Mouse (Mus musculus) embryonic facial prominence, embryonic 12.5 days (tissue): ENCODE results near the gene Nudt4. TPM values are rescaled to one million over a fixed set of nuclear protein-coding genes. Genes with fewer than 3 reads are reported as not detected.
A peak's percentile ranks its signal among the peaks of the same experiment; 100 is the strongest.

Experiments used
- ATAC-seq: fragments of 200-750 bp; cut with Nextera tagmentation; 2 replicates; pipeline ENCODE4 v1.8.0; 2017; ENCODE audit not compliant: insufficient number of reproducible peaks, insufficient read depth, low FRiP score, low TSS enrichment
- H3K27ac ChIP-seq: fragments of 300-500 bp; sonication (generic); 2 replicates; pipeline ENCODE4 v1.5.1; 2016; ENCODE audit warnings: mild to moderate bottlenecking
- H3K27me3 ChIP-seq: fragments of 300-500 bp; sonication (generic); 2 replicates; pipeline ENCODE4 v1.6.1; 2016; ENCODE audit warnings: mild to moderate bottlenecking, moderate library complexity
- H3K36me3 ChIP-seq: fragments of 300-500 bp; sonication (generic); 2 replicates; pipeline ENCODE4 v1.6.1; 2016; ENCODE audit warnings: mild to moderate bottlenecking
- H3K4me1 ChIP-seq: fragments of 300-500 bp; sonication (generic); 2 replicates; pipeline ENCODE4 v1.6.1; 2016
- H3K4me2 ChIP-seq: fragments of 300-500 bp; sonication (generic); replicated peaks from 2 replicates; pipeline ENCODE4 v1.6.1; 2016; ENCODE audit warnings: mild to moderate bottlenecking, moderate library complexity
- H3K4me3 ChIP-seq: fragments of 300-500 bp; sonication (generic); 2 replicates; pipeline ENCODE4 v1.5.1; 2016; ENCODE audit warnings: mild to moderate bottlenecking
- H3K9ac ChIP-seq: fragments of 300-500 bp; sonication (generic); 2 replicates; pipeline ENCODE4 v1.6.1; 2016; ENCODE audit warnings: mild to moderate bottlenecking, moderate library complexity
- H3K9me3 ChIP-seq: fragments of 300-500 bp; sonication (generic); 2 replicates; pipeline ENCODE4 v1.6.1; 2016; ENCODE audit warnings: mild to moderate bottlenecking, moderate library complexity
- WGBS: fragments of 180-500 bp; shearing (Covaris S2); methylation state at CpG from one replicate; pipeline ENCODE4 v1.1.7; 2016; 5-methylcytosine and 5-hydroxymethylcytosine counted together
- polyA plus RNA-seq: library from polyadenylated mRNA; unstranded; fragments of >200 nt; fragmentation: Nextera tagmentation; extraction: Ambion mirVana; gene quantifications from 2 replicates; pipeline ENCODE4 v1.2.1, GENCODE M21; 2016

Gene Nudt4
- polyA plus RNA-seq, 1 experiment from 2014 or later = 122 TPM

DNA sequence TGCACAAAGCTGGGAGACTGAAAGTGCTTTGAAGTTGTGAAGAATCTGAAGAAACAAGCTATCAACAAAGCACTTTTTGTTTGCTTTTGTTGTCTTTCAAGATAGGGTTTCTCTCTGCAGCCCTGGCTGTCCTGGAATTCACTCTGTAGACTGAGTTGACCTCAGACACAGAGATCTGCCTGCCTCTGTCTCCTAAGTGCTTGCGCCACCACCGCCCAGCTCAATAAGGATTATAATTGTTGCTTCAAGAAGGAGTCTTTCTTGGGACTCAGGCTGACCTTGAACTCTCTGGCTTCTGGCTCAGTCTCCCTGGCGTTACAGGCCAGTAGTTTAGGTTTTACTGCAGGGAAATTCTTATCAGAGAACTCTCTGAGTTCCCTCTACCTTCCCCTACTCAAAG, 2.8 kb upstream of the Nudt4 start:
- Histone ChIP-seq H3K27ac (no peak overlapping the region), H3K27me3 (no peaks in the 10 kb centered on the region), H3K36me3 (no peaks in the 10 kb centered on the region), H3K4me3 (no peak overlapping the region), H3K4me1 (peaks cover 14% of the 10 kb centered on the region), H3K9me3 (no peaks in the 10 kb centered on the region), H3K4me2 (no peak overlapping the region), H3K9ac (no peak overlapping the region)
- 87% methylated on average over 3 of the region's 3 CpGs for WGBS
- no peak for ATAC-seq

DNA sequence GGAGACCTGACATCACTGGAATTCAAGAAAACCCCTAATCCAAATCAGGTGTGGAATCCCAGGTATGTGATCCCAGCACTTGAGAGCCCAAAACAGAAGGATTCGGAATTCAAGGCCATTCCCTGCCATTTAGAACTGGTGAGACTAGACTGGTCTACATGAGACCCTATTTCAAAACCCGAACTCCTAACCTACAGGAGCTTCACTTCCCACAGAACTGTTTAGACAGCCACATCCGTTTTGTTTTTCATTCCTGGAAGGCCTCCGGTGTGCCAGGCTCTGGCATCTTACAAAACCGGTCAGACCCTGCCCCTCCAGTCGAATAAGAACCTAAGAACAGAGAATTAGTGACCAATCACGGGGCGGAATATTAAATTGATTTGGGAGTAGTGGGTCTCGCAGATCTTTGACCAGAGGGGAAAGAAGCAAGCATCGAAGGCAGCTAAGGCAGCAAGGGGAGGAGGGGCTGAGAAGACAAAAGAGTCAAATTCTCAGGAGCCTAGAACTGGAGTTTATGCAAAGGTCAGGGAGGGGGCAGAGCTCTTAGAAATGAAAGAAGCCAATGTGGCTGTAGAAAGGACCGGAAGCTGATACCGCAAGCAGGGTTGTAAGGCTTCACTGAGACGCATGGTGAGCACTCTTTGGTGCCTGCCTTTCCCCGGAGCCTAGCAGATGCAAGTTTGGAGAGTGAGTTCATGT, 1.4 kb upstream of the Nudt4 start:
- no peaks in the 10 kb centered on the region for H3K9me3 ChIP-seq
- 7% methylated on average over 14 of the region's 14 CpGs for WGBS
- no peak overlapping the region for H3K9ac ChIP-seq
- no peaks in the 10 kb centered on the region for H3K27me3 ChIP-seq
- no peak for ATAC-seq
- H3K36me3 ChIP-seq = no peaks in the 10 kb centered on the region
- peaks cover 19% of the 10 kb centered on the region for H3K4me1 ChIP-seq
- no peak overlapping the region for H3K4me3 ChIP-seq
- H3K27ac ChIP-seq = peak overlapping the region; percentile 73
- 0 out of 2 replicates have a peak overlapping the region, but pooled peaks have one; percentile 4 for H3K4me2 ChIP-seq

DNA sequence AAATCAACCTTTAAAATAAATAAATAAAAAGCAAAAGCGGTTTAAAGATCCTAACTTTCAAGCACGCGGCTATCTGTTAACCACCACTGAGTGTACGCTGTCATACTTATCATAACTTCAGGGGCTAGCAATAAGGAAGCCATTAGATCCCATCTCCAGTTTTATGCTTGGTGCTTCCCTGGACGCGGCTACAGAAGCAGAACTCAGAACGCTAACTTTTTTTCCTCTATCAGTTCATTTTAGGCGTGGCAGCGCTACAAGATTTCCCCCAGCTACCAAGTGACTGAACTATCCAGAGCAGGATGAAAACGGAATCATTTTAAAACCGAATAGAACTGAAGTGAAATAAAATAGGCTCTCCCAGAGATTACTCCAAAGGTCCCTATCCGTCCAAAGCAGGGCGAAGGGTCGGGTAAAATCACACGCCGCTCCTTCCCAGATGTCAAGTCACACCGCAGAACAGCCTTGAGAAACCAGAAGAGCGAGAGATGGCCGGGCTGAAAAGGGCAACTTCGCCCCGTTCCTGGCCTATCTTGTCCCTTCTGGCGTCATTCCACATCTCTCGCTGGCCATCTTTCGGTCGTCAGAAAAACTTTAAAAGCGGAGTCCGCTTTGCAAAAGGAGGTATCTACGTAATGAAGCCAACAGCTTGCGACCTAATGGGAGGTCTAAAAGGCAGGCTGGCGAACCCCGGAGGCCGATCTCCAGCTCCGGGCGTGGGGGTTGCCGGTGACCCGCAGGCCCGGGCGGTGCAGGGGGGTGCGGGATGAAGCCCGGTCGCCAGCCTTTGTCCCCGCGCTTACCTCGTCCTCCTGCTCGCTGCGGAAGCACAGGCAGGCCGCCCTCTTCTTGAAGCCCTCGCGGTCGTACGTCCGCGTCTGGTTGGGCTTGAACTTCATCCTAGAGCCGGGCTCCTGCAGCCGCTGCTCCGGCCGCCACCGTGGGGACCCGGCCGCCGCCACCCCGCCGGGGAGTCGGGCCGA, 796 bp downstream of the Nudt4 start:
- H3K36me3 ChIP-seq = no peaks in the 10 kb centered on the region
- peak; percentile 29; the same call in 1 of the 2 replicates for ATAC-seq
- peak overlapping the region; percentile 96 for H3K9ac ChIP-seq
- H3K4me1 ChIP-seq = peaks cover 23% of the 10 kb centered on the region
- no peaks in the 10 kb centered on the region for H3K9me3 ChIP-seq
- H3K27me3 ChIP-seq = no peaks in the 10 kb centered on the region
- under 1% methylated on average over 62 of the region's 65 CpGs for WGBS
- peak overlapping the region; percentile 82 for H3K4me2 ChIP-seq
- peak overlapping the region; percentile 80 for H3K4me3 ChIP-seq
- H3K27ac ChIP-seq = peak overlapping the region; percentile 94

DNA sequence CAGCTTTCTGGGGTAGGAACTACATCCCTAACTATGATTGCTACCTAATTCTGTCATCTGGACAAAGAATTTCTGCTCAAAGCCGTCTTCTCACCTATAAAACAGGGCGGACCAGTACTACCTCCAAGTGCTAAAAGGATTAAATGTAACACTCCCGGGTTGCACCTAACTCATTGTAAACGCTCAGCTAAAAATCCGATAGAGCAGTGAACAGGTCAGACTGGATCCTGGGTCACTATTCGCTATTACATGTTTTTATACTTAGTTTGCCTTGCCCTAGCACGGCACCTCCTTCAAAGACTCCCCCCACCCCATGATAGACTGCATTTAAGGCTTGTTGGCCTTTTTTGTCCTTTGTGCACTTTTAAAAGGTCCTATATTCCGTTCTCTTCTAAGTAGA, 1.6 kb downstream of the Nudt4 start:
- Histone ChIP-seq H3K9me3 (no peaks in the 10 kb centered on the region), H3K9ac (peak overlapping the region; percentile 96), H3K4me1 (peaks cover 20% of the 10 kb centered on the region), H3K4me3 (peak overlapping the region; percentile 80), H3K4me2 (peak overlapping the region; percentile 82), H3K36me3 (peaks cover 3% of the 10 kb centered on the region; the same call in 1 of the 2 replicates), H3K27ac (no peak overlapping the region), H3K27me3 (no peaks in the 10 kb centered on the region)
- no peak for ATAC-seq
- 11% methylated on average over 8 of the region's 8 CpGs for WGBS

DNA sequence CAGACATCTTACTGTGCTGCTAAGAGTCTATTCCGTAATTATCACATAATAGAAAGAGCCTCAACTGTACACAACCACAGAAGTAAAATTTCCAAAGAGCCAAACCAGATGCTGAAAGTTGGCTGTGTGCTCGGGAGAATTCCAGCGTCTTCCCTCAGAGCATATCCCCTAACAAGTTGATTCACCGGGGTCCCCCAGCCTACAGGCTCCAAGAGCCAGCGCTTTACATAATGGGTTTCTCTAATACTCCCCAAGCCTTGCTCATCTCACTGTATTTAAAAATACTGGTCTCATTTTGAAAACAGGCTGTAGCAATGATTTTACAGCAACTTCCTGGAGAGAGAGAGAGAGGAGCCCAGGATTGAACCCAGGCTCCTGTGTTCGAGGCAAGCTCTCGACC, 2.3 kb downstream of the Nudt4 start:
- Histone ChIP-seq H3K4me2 (peak overlapping the region; percentile 82), H3K4me1 (peaks cover 20% of the 10 kb centered on the region), H3K27ac (0 out of 2 replicates have a peak overlapping the region, but pooled peaks have one; percentile 11), H3K27me3 (no peaks in the 10 kb centered on the region), H3K9me3 (no peaks in the 10 kb centered on the region), H3K4me3 (peak overlapping the region; percentile 80), H3K9ac (peak overlapping the region; percentile 96), H3K36me3 (peaks cover 6% of the 10 kb centered on the region; the same call in 1 of the 2 replicates)
- 44% methylated on average over 7 of the region's 7 CpGs for WGBS
- ATAC-seq = no peak

DNA sequence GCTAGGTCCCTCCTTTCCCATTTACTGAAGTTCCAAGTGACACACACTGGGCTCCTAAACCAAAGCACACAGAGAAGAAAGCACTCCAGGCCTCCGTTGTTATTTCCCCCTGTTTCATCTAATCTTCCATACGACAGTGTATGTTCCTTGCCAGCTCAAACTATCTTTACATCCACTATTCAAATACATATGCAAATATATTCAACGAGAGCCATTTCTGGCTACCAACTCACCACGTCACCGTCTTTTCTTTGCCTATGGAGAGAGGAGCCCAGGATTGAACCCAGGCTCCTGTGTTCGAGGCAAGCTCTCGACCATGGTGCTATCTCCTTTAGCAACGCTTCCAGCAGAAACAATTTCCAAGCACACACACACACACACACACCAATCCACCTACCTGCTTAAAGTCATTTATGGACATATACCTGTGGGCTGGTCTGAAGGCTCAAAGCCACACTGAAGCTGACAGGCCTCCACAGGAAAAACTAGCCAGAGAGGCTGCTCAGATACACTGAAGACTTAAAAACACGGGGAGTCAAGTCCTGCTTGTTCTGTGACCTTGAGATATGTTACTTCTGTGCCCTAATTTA, 3.5 kb downstream of the Nudt4 start:
- 92% methylated on average over 9 of the region's 9 CpGs for WGBS
- Histone ChIP-seq H3K4me1 (peaks cover 19% of the 10 kb centered on the region), H3K27me3 (no peaks in the 10 kb centered on the region), H3K27ac (no peak overlapping the region), H3K36me3 (peaks cover 6% of the 10 kb centered on the region; the same call in 1 of the 2 replicates), H3K9me3 (no peaks in the 10 kb centered on the region), H3K4me2 (peak overlapping the region; percentile 21; the same call in 1 of the 2 replicates), H3K4me3 (no peak overlapping the region), H3K9ac (no peak overlapping the region)
- no peak for ATAC-seq

DNA sequence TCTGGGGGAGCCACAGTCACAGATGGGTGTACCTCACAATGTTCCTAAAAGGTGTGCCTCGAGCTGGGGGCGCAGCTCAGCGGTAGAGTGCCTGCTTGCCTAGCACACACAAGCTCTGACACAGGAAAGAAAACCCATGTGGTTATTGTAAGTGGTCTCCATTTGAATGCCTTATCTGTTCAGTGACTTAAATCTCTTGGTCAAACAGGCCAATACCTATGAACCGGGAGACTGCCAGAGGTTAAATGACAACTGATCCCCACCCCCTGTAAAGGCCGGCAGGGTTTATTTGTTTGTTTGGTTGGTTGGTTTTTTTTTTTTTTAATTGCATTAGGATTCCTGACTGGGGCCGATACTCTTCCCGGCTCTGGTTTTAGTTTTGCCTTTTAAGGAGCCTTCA, 4.5 kb downstream of the Nudt4 start:
- H3K9me3 ChIP-seq = no peaks in the 10 kb centered on the region
- H3K4me1 ChIP-seq = peaks cover 14% of the 10 kb centered on the region
- no peak for ATAC-seq
- no peak overlapping the region for H3K9ac ChIP-seq
- H3K27ac ChIP-seq = no peak overlapping the region
- H3K27me3 ChIP-seq = no peaks in the 10 kb centered on the region
- no peak overlapping the region for H3K4me3 ChIP-seq
- H3K36me3 ChIP-seq = peaks cover 6% of the 10 kb centered on the region; the same call in 1 of the 2 replicates
- 64% methylated on average over 7 of the region's 7 CpGs for WGBS
- no peak overlapping the region for H3K4me2 ChIP-seq

DNA sequence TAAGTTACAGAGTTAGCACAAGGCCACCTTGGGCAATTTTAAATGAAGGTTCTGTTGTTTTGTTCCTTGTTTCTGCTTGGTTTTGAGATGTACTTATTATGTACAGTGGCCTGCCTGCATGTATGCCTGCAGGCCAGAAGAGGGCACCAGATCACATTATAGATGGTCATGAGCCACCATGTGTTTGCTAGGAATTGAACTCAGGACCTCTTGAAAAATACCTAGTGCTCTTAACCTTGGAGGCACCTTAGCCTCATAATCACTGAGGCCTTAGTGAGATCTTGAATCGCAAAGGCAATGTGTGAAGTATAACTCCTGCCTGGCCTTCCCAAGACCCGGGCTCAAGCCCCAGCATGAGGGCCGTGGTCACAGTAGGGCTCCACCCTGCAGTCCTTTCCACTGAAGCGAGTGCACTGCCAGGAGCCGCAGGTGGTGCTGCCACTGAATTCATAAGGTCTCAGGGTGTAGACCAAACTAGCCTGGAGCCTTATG, 6.6 kb downstream of the Nudt4 start:
- Histone ChIP-seq H3K27ac (no peak overlapping the region), H3K4me2 (no peak overlapping the region), H3K36me3 (peaks cover 10% of the 10 kb centered on the region; the same call in 1 of the 2 replicates), H3K9me3 (no peaks in the 10 kb centered on the region), H3K4me1 (peaks cover 14% of the 10 kb centered on the region), H3K4me3 (no peak overlapping the region), H3K9ac (no peak overlapping the region), H3K27me3 (no peaks in the 10 kb centered on the region)
- ATAC-seq = no peak
- 86% methylated on average over 5 of the region's 5 CpGs for WGBS

DNA sequence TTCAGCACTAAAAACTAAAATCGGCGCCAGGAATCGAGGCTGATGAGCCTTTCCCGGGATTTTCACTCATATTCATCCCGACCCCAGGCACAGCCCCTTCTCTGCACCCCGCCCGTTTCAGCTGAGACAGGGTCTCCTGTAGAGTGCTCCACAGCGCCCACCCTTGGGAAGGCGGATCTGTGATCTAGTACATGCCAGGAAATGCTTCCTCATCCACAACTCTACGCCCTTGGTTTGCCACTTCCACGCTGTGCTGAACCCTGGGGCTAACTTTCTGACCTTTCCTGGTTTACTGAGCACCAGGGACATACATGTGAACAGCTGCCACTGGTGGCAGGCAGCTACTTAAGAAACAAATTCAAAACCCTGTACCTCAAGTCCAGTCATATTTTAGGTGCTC, 8.1 kb downstream of the Nudt4 start:
- Histone ChIP-seq H3K4me1 (peaks cover 4% of the 10 kb centered on the region; the same call in 1 of the 2 replicates), H3K4me3 (no peak overlapping the region), H3K9ac (no peak overlapping the region), H3K27me3 (no peaks in the 10 kb centered on the region), H3K4me2 (no peak overlapping the region), H3K9me3 (no peaks in the 10 kb centered on the region), H3K27ac (no peak overlapping the region), H3K36me3 (peaks cover 13% of the 10 kb centered on the region)
- 82% methylated on average over 11 of the region's 11 CpGs for WGBS
- no peak for ATAC-seq

DNA sequence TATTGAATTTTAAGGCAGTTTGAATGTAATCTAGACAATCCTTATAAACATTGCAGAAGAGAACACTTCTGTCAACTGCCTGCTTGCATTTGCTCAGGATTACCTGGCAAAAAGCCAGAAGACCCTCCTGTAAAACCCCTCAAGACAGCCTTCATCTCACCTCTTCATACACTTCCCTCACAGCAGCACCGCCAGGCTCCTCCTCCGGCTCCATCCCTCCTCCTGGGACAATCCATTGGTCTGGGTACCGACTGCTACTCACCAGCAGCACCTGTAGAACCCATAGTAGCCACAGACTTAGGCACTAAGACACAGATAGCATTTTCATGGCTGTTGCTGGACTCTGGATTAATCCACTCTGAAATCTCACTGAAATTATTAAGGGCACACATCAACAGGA, 11.6 kb downstream of the Nudt4 start:
- 56% methylated on average over 3 of the region's 3 CpGs for WGBS
- H3K36me3 ChIP-seq = peaks cover 36% of the 10 kb centered on the region
- H3K4me3 ChIP-seq = no peak overlapping the region
- no peak overlapping the region for H3K9ac ChIP-seq
- no peak for ATAC-seq
- H3K27me3 ChIP-seq = no peaks in the 10 kb centered on the region
- H3K9me3 ChIP-seq = no peaks in the 10 kb centered on the region
- no peak overlapping the region for H3K27ac ChIP-seq
- no peaks in the 10 kb centered on the region for H3K4me1 ChIP-seq
- H3K4me2 ChIP-seq = no peak overlapping the region

DNA sequence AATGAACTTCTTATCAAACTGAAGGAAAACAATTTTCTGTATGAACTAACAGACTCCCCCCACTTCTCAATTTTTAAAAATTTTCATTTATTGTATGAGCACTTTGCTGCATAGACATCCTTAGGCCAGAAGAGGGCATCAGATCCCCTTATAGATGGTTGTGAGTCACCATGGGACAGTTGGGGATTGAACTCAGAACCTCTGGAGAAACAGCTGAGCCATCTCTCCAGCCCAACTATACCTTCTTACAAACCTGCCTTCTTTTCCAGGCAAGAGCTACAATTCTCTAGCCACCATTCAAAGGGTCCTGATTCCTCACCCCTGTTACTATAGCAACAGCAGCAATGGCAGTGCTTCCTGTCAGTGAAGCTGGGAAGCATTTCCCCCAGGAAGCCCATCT, 12.2 kb downstream of the Nudt4 start:
- no peaks in the 10 kb centered on the region for H3K4me1 ChIP-seq
- peaks cover 39% of the 10 kb centered on the region for H3K36me3 ChIP-seq
- H3K27me3 ChIP-seq = no peaks in the 10 kb centered on the region
- ATAC-seq = no peak
- no peak overlapping the region for H3K4me2 ChIP-seq
- no peak overlapping the region for H3K4me3 ChIP-seq
- H3K9ac ChIP-seq = no peak overlapping the region
- H3K9me3 ChIP-seq = no peaks in the 10 kb centered on the region
- H3K27ac ChIP-seq = no peak overlapping the region
